Comparison of ENCODE assay signal across 8 mouse cellular contexts in the genomic region with DNA sequence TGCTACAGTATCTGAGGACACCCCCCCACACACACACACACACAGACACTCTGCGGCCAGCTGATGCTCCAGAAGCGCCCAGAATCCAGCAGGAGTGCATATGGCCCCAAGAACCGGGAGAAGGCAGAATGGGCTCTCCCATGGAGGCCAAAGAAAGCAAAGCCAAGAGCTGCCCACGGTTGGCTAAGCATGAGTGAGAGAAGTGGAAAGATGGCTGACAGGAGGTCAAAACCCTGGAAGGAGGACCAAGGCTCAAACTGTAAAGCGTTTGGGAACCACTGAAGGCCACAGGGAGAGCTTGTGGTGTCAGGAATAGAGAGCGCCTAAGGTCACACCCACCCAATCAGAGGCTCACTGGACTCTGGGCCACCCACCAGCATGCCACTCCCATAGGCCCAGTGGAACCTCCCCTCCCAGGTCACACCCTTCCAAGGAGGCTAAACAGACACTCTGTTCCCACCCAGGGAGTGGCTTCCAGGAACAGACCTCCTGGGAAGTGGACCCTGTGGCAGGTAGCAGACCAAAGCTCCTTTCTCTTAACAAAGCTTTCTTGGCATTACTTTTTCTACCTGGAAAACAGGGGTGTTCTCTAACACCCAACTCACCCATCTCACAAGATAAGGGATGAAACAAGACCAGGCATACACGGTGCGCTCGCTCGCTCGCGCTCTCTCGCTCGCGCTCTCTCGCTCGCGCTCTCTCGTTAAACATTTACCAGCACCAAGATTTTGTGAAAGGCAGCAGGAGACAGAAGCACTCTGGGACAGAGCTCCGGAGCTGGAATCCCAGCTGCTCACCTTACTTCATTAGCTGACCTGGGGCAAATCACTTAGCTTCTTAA. TPM values are rescaled to one million over a fixed set of nuclear protein-coding genes. Genes with fewer than 3 reads are reported as not detected.
DNase-seq lines count a peak whose midpoint lies in the region; ATAC-seq and TF ChIP-seq lines count a peak whose summit lies in the region.

No protein-coding gene starts in this region.

- intact Hi-C loops in left cerebral cortex, postnatal 14 days (cut with DNase I): no loop called here

- no peaks in the 10 kb centered on the region for H3K9me3 ChIP-seq in hindbrain, embryonic 15.5 days
- no peaks in the 10 kb centered on the region for H3K9me3 ChIP-seq in liver, embryonic 11.5 days (ENCODE audit: control insufficient read depth, low read length)

- peak overlapping the region; percentile 46; the same call in 1 of the 2 replicates for H3K9ac ChIP-seq in hindbrain, embryonic 15.5 days
- H3K9ac ChIP-seq in liver, embryonic 11.5 days (ENCODE audit: low read depth, low read length): peak overlapping the region; percentile 79

- no peaks in the 10 kb centered on the region for H3K36me3 ChIP-seq in hindbrain, embryonic 15.5 days
- H3K36me3 ChIP-seq in liver, embryonic 11.5 days (ENCODE audit: control insufficient read depth, insufficient read depth, low read length): peaks cover 7% of the 10 kb centered on the region; the same call in 1 of the 2 replicates
- H3K36me3 ChIP-seq in myocyte (ENCODE audit: control insufficient read depth, insufficient read depth): no peaks in the 10 kb centered on the region

- no peak for ATAC-seq in hindbrain, embryonic 15.5 days (ENCODE audit: low FRiP score, low read depth)
- ATAC-seq in liver, embryonic 11.5 days (replicated peaks; ENCODE audit: low FRiP score): peak; percentile 83
- no peak for ATAC-seq in activated CD4-positive, CD25-positive, alpha-beta regulatory T cell, adult 4 months

- H3K4me3 ChIP-seq in cortical plate, adult 2 months (ENCODE audit: insufficient read depth, low read length): peak overlapping the region; percentile 64
- H3K4me3 ChIP-seq in hindbrain, embryonic 15.5 days: peak overlapping the region; percentile 55
- H3K4me3 ChIP-seq in liver, embryonic 11.5 days (ENCODE audit: low read depth, low read length): peak overlapping the region; percentile 82
- H3K4me3 ChIP-seq in myocyte: peak overlapping the region; percentile 76

- H3K79me2 ChIP-seq in myocyte (ENCODE audit: control insufficient read depth, insufficient read depth): peaks cover 54% of the 10 kb centered on the region

- H3K27ac ChIP-seq in cortical plate, adult 2 months (ENCODE audit: insufficient read depth, low read length): no peak overlapping the region; the same call in 1 of the 2 replicates
- H3K27ac ChIP-seq in hindbrain, embryonic 15.5 days (replicated peaks): peak overlapping the region; percentile 20; the same call in 1 of the 2 replicates
- H3K27ac ChIP-seq in liver, embryonic 11.5 days (ENCODE audit: low read depth, low read length): peak overlapping the region; percentile 89

- 0 out of 2 replicates have a peak, but pooled peaks cover 2% of the 10 kb centered on the region for H3K4me1 ChIP-seq in cortical plate, adult 2 months (ENCODE audit: control insufficient read depth, insufficient read depth, low read length)
- peaks cover 56% of the 10 kb centered on the region for H3K4me1 ChIP-seq in hindbrain, embryonic 15.5 days (replicated peaks)
- peaks cover 55% of the 10 kb centered on the region for H3K4me1 ChIP-seq in liver, embryonic 11.5 days (replicated peaks; ENCODE audit: control insufficient read depth, insufficient read depth, low read length)

- H3ac ChIP-seq in myocyte (ENCODE audit: control insufficient read depth, insufficient read length): peak overlapping the region; percentile 35

- WGBS in hindbrain, embryonic 15.5 days: 25% methylated on average over 20 of the region's 20 CpGs
- 37% methylated on average over 20 of the region's 20 CpGs for WGBS in liver, embryonic 11.5 days

- no peak for TF ChIP-seq CTCF in cortical plate, adult 2 months (IDR thresholded peaks at IDR 0.05; ENCODE audit: extremely low read depth, insufficient read depth, low read length)

- H3K4me2 ChIP-seq in hindbrain, embryonic 15.5 days: peak overlapping the region; percentile 64
- H3K4me2 ChIP-seq in liver, embryonic 11.5 days: peak overlapping the region; percentile 88
- peak overlapping the region; percentile 92 for H3K4me2 ChIP-seq in myocyte (ENCODE audit: low read depth)

- TF ChIP-seq POLR2A in cortical plate, adult 2 months (IDR thresholded peaks at IDR 0.05; ENCODE audit: extremely low read depth, insufficient read depth, low read length): no peak
- TF ChIP-seq POLR2A in myocyte (IDR thresholded peaks at IDR 0.05; ENCODE audit: insufficient read length, low read depth): no peak

- DNase-seq in ovary, adult 18-20 months (ENCODE audit: low spot score): peak; percentile 58
- no peak for DNase-seq in ovary, postnatal 10 days (ENCODE audit: low spot score)
- DNase-seq in liver, embryonic 11.5 days (ENCODE audit: low spot score): peak; percentile 72
- no peak for DNase-seq in left cerebral cortex, postnatal 14 days (ENCODE audit: low spot score in 2 of 2)

- no peaks in the 10 kb centered on the region for H3K27me3 ChIP-seq in hindbrain, embryonic 15.5 days
- no peaks in the 10 kb centered on the region for H3K27me3 ChIP-seq in liver, embryonic 11.5 days (replicated peaks; ENCODE audit: control insufficient read depth, insufficient read depth, low read length)
- no peaks in the 10 kb centered on the region for H3K27me3 ChIP-seq in myocyte (ENCODE audit: control insufficient read depth, insufficient read depth, insufficient read length)

TF ChIP-seq in myocyte, 11 proteins besides CTCF, POLR2A, EP300 and RAD21:
- TF ChIP-seq USF1 (IDR thresholded peaks at IDR 0.05; ENCODE audit: low read depth) (no peak), E2F4 (IDR thresholded peaks at IDR 0.05; ENCODE audit: insufficient read depth) (no peak), MYOG (IDR thresholded peaks at IDR 0.05; ENCODE audit: control insufficient read depth in 1 of 3, insufficient read depth in 1 of 3, insufficient read length in 2 of 3, low read depth in 2 of 3) (peak in 1 of 3 experiments; percentile 16), REST (IDR thresholded peaks at IDR 0.05; ENCODE audit: insufficient read depth, insufficient read length) (no peak), MYOD1 (IDR thresholded peaks at IDR 0.05; ENCODE audit: control insufficient read depth in 1 of 3, insufficient read length in 2 of 3, low read depth in 2 of 3) (no peak)

RNA-seq across cellular contexts. Expression of a gene that starts 1.3 kb away (rescaled TPM):
- 59.0 and 63.8 TPM in 2 replicates for polyA plus RNA-seq in cortical plate, adult 2 months (2012; rRNA removed)
- 23.3 and 28.1 TPM in 2 replicates for polyA plus RNA-seq in hindbrain, embryonic 15.5 days (2015; fragmentation: Nextera tagmentation; extraction: Ambion mirVana)
- 17.4 and 18.6 TPM in 2 replicates for polyA plus RNA-seq in liver, embryonic 11.5 days (2014; fragmentation: Nextera tagmentation; extraction: Ambion mirVana)
- 29.4 TPM for polyA plus RNA-seq in myocyte (2012; fragmentation: generic; extraction: Trizol)
- 10 to 100 TPM; 59.8 to 61.6 TPM for total RNA-seq in left cerebral cortex, postnatal 14 days (2021)
- 1 to 10 TPM; 6.2 to 7.4 TPM for polyA plus RNA-seq in activated CD4-positive, CD25-positive, alpha-beta regulatory T cell, adult 4 months (2017; shearing (Covaris generic))

RNA-seq across cellular contexts. Expression of a gene that starts 1.3 kb away (rescaled TPM):
- polyA plus RNA-seq in cortical plate, adult 2 months (2012; rRNA removed): 8.0 and 8.2 TPM in 2 replicates
- 20.2 TPM in 2 replicates for polyA plus RNA-seq in hindbrain, embryonic 15.5 days (2015; fragmentation: Nextera tagmentation; extraction: Ambion mirVana)
- polyA plus RNA-seq in liver, embryonic 11.5 days (2014; fragmentation: Nextera tagmentation; extraction: Ambion mirVana): 34.0 and 35.3 TPM in 2 replicates
- 27.5 TPM for polyA plus RNA-seq in myocyte (2012; fragmentation: generic; extraction: Trizol)
- 1 to 10 TPM; 8.7 to 10.0 TPM for total RNA-seq in left cerebral cortex, postnatal 14 days (2021)
- 1 to 10 TPM; 2.3 to 2.8 TPM for polyA plus RNA-seq in activated CD4-positive, CD25-positive, alpha-beta regulatory T cell, adult 4 months (2017; shearing (Covaris generic))

RNA-seq across cellular contexts. Expression of a gene that starts 34.5 kb away (rescaled TPM):
- 0.89 and 1.3 TPM in 2 replicates for polyA plus RNA-seq in cortical plate, adult 2 months (2012; rRNA removed)
- polyA plus RNA-seq in hindbrain, embryonic 15.5 days (2015; fragmentation: Nextera tagmentation; extraction: Ambion mirVana): 0.29 and 0.33 TPM in 2 replicates
- polyA plus RNA-seq in liver, embryonic 11.5 days (2014; fragmentation: Nextera tagmentation; extraction: Ambion mirVana): not detected in 2 replicates
- polyA plus RNA-seq in myocyte (2012; fragmentation: generic; extraction: Trizol): not detected
- 1 to 10 TPM in 1 of 2 experiments, under 1 TPM in 1; 0.53 to 1.1 TPM for total RNA-seq in left cerebral cortex, postnatal 14 days (2021)
- polyA plus RNA-seq in activated CD4-positive, CD25-positive, alpha-beta regulatory T cell, adult 4 months (2017; shearing (Covaris generic)): not detected

RNA-seq across cellular contexts. Expression of a gene that starts 49.6 kb away (rescaled TPM):
- polyA plus RNA-seq in cortical plate, adult 2 months (2012; rRNA removed): 0.10 and 0.15 TPM in 2 replicates
- polyA plus RNA-seq in hindbrain, embryonic 15.5 days (2015; fragmentation: Nextera tagmentation; extraction: Ambion mirVana): 0.19 TPM in 1 of 2 replicates, not detected in the other
- not detected in 2 replicates for polyA plus RNA-seq in liver, embryonic 11.5 days (2014; fragmentation: Nextera tagmentation; extraction: Ambion mirVana)
- polyA plus RNA-seq in myocyte (2012; fragmentation: generic; extraction: Trizol): 0.07 TPM
- under 1 TPM; 0.36 to 0.53 TPM for total RNA-seq in left cerebral cortex, postnatal 14 days (2021)
- not detected for polyA plus RNA-seq in activated CD4-positive, CD25-positive, alpha-beta regulatory T cell, adult 4 months (2017; shearing (Covaris generic))

RNA-seq across cellular contexts. Expression of a gene that starts 56.0 kb away (rescaled TPM):
- not detected in 2 replicates for polyA plus RNA-seq in cortical plate, adult 2 months (2012; rRNA removed)
- not detected in 2 replicates for polyA plus RNA-seq in hindbrain, embryonic 15.5 days (2015; fragmentation: Nextera tagmentation; extraction: Ambion mirVana)
- not detected in 2 replicates for polyA plus RNA-seq in liver, embryonic 11.5 days (2014; fragmentation: Nextera tagmentation; extraction: Ambion mirVana)
- not detected for polyA plus RNA-seq in myocyte (2012; fragmentation: generic; extraction: Trizol)
- not detected for total RNA-seq in left cerebral cortex, postnatal 14 days (2021)
- not detected for polyA plus RNA-seq in activated CD4-positive, CD25-positive, alpha-beta regulatory T cell, adult 4 months (2017; shearing (Covaris generic))

Comparison
In these comparisons a context has a peak if more than half of its experiments do, and no peak if none do; other contexts are left out.
1. DNase-seq: peak in ovary, adult 18-20 months (single experiment) and liver, embryonic 11.5 days (single experiment); none in ovary, postnatal 10 days (single experiment) and left cerebral cortex, postnatal 14 days (0 of 2).
2. Peak in every context shown above with its lines, with median percentiles within 50 percentile points of each other: H3K4me3 ChIP-seq and H3K4me2 ChIP-seq.